In the genomic region with DNA sequence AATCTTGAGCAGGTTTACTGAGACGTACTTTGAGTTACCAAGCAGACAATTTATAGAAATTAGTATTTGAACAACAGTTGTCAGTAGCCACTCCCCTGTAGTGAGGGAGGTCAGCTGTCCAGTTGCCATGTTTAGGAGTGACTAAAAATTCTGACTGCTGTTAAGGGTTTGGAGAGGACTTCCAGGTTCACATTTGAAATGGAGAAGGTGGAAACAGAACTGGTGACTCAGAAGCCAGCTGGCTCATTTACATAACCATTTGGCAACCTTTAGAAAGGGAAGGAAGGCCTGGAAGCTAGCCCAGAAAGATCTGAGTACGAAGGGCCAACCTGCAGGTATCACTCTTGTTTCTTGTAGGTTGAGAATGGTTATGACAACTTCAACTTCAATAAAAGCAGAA, we compare ENCODE assay signal across 8 mouse cellular contexts.
DNase-seq lines count a peak whose midpoint lies in the region; ATAC-seq and TF ChIP-seq lines count a peak whose summit lies in the region.
"Had no signal": no experiment of that assay in that cellular context is flagged by ENCODE, and none has a peak within 500 bp of the region (broad histone marks: within the 10 kb centered on the region; RNA-seq: fewer than 3 reads in every experiment).

No protein-coding gene starts in this region.

- H3K36me3 ChIP-seq in liver, postnatal 0 days (replicated peaks; ENCODE audit: insufficient read depth, low read length) = peaks cover 5% of the 10 kb centered on the region
- peaks cover 9% of the 10 kb centered on the region; the same call in 1 of the 2 replicates for H3K36me3 ChIP-seq in liver, embryonic 11.5 days (ENCODE audit: control insufficient read depth, insufficient read depth, low read length)
- 0 out of 2 replicates have a peak, but pooled peaks cover 1% of the 10 kb centered on the region for H3K36me3 ChIP-seq in stomach, embryonic 15.5 days
- peaks cover 32% of the 10 kb centered on the region for H3K36me3 ChIP-seq in hindbrain, embryonic 13.5 days

- no peak overlapping the region for H3K4me2 ChIP-seq in liver, postnatal 0 days (ENCODE audit: low read depth, low read length)
- H3K4me2 ChIP-seq in liver, embryonic 11.5 days = no peak overlapping the region
- H3K4me2 ChIP-seq in stomach, embryonic 15.5 days = no peak overlapping the region
- no peak overlapping the region for H3K4me2 ChIP-seq in hindbrain, embryonic 13.5 days
- H3K4me2 ChIP-seq: liver, embryonic 13.5 days had no signal

- no peaks in the 10 kb centered on the region for H3K27me3 ChIP-seq in liver, postnatal 0 days (ENCODE audit: insufficient read depth, low read length)
- no peaks in the 10 kb centered on the region for H3K27me3 ChIP-seq in liver, embryonic 11.5 days (replicated peaks; ENCODE audit: control insufficient read depth, insufficient read depth, low read length)
- H3K27me3 ChIP-seq in stomach, embryonic 15.5 days (replicated peaks) = no peaks in the 10 kb centered on the region
- no peaks in the 10 kb centered on the region for H3K27me3 ChIP-seq in hindbrain, embryonic 13.5 days
- H3K27me3 ChIP-seq: liver, embryonic 13.5 days had no signal

- peak overlapping the region; percentile 44; the same call in 1 of the 2 replicates for H3K27ac ChIP-seq in liver, postnatal 0 days (ENCODE audit: low read depth)
- no peak overlapping the region for H3K27ac ChIP-seq in liver, embryonic 11.5 days (ENCODE audit: low read depth, low read length)
- H3K27ac ChIP-seq in brown adipose tissue, adult 24 weeks (replicated peaks; ENCODE audit: low read depth, low read length) = peak overlapping the region; percentile 36
- peak overlapping the region; percentile 84 for H3K27ac ChIP-seq in left cerebral cortex, adult 2 months
- H3K27ac ChIP-seq in stomach, embryonic 15.5 days = peak overlapping the region; percentile 26; the same call in 1 of the 2 replicates
- H3K27ac ChIP-seq in hindbrain, embryonic 13.5 days = no peak overlapping the region
- H3K27ac ChIP-seq: liver, embryonic 13.5 days had no signal

- no peak for ATAC-seq in liver, postnatal 0 days
- ATAC-seq in liver, embryonic 11.5 days (replicated peaks; ENCODE audit: low FRiP score) = no peak
- no peak for ATAC-seq in stomach, embryonic 15.5 days (ENCODE audit: insufficient read depth, low FRiP score, low read depth)
- no peak for ATAC-seq in hindbrain, embryonic 13.5 days (ENCODE audit: low FRiP score)

- TF ChIP-seq CTCF in liver, postnatal 0 days (IDR thresholded peaks at IDR 0.05; ENCODE audit: low read depth) = no peak
- no peak for TF ChIP-seq CTCF in left cerebral cortex, adult 2 months (IDR thresholded peaks at IDR 0.05)

- peaks cover 25% of the 10 kb centered on the region for H3K4me1 ChIP-seq in liver, postnatal 0 days (ENCODE audit: insufficient read depth)
- peaks cover 3% of the 10 kb centered on the region for H3K4me1 ChIP-seq in liver, embryonic 11.5 days (replicated peaks; ENCODE audit: control insufficient read depth, insufficient read depth, low read length)
- H3K4me1 ChIP-seq in brown adipose tissue, adult 24 weeks (ENCODE audit: control insufficient read depth, insufficient read depth, insufficient read length, low read length) = peaks cover 27% of the 10 kb centered on the region
- peaks cover 11% of the 10 kb centered on the region for H3K4me1 ChIP-seq in stomach, embryonic 15.5 days
- H3K4me1 ChIP-seq in hindbrain, embryonic 13.5 days (replicated peaks) = peaks cover 21% of the 10 kb centered on the region

- peak; percentile 29 for DNase-seq in liver, postnatal 0 days
- no peak for DNase-seq in liver, embryonic 11.5 days (ENCODE audit: low spot score)
- peak; percentile 75 to 93 for DNase-seq in frontal cortex, adult 2 months (ENCODE audit: extremely low spot score in 1 of 2, low spot score in 1 of 2)
- peak; percentile 53 to 69 for DNase-seq in left cerebral cortex, adult 2 months (ENCODE audit: extremely low spot score in 1 of 2, low spot score in 2 of 2)
- DNase-seq: liver, embryonic 13.5 days had no signal

- no peaks in the 10 kb centered on the region for H3K9me3 ChIP-seq in liver, postnatal 0 days (ENCODE audit: low read length)
- H3K9me3 ChIP-seq in liver, embryonic 11.5 days (ENCODE audit: control insufficient read depth, low read length) = no peaks in the 10 kb centered on the region
- no peaks in the 10 kb centered on the region for H3K9me3 ChIP-seq in stomach, embryonic 15.5 days
- no peaks in the 10 kb centered on the region for H3K9me3 ChIP-seq in hindbrain, embryonic 13.5 days
- H3K9me3 ChIP-seq: liver, embryonic 13.5 days had no signal

- intact Hi-C loops in left cerebral cortex, adult 2 months (cut with DNase I) = no loop called here

- 55% methylated on average over 2 of the region's 2 CpGs for WGBS in liver, postnatal 0 days (ENCODE audit: insufficient replicate concordance)
- WGBS in liver, embryonic 11.5 days = 82% methylated on average over 2 of the region's 2 CpGs
- WGBS in stomach, embryonic 15.5 days = 50% methylated on average over 2 of the region's 2 CpGs
- 77% methylated on average over 2 of the region's 2 CpGs for WGBS in hindbrain, embryonic 13.5 days

- H3K4me3 ChIP-seq in liver, postnatal 0 days (ENCODE audit: low read depth, low read length) = no peak overlapping the region
- H3K4me3 ChIP-seq in liver, embryonic 11.5 days (ENCODE audit: low read depth, low read length) = no peak overlapping the region
- H3K4me3 ChIP-seq in brown adipose tissue, adult 24 weeks (ENCODE audit: insufficient read depth, low read depth, low read length) = no peak overlapping the region
- no peak overlapping the region for H3K4me3 ChIP-seq in left cerebral cortex, adult 2 months
- H3K4me3 ChIP-seq in stomach, embryonic 15.5 days (replicated peaks) = no peak overlapping the region
- H3K4me3 ChIP-seq in hindbrain, embryonic 13.5 days = no peak overlapping the region
- H3K4me3 ChIP-seq: liver, embryonic 13.5 days had no signal

- H3K9ac ChIP-seq in liver, postnatal 0 days (replicated peaks) = no peak overlapping the region
- no peak overlapping the region for H3K9ac ChIP-seq in liver, embryonic 11.5 days (ENCODE audit: low read depth, low read length)
- no peak overlapping the region for H3K9ac ChIP-seq in stomach, embryonic 15.5 days
- H3K9ac ChIP-seq in hindbrain, embryonic 13.5 days = no peak overlapping the region
- H3K9ac ChIP-seq: liver, embryonic 13.5 days had no signal

- TF ChIP-seq EP300 in liver, postnatal 0 days (IDR thresholded peaks at IDR 0.05; ENCODE audit: low read depth) = no peak

Comparison
In these comparisons a context has a peak if more than half of its experiments do, and no peak if none do; other contexts are left out.
1. H3K27ac ChIP-seq: peak in liver, postnatal 0 days (single experiment), brown adipose tissue, adult 24 weeks (single experiment), left cerebral cortex, adult 2 months (single experiment) and stomach, embryonic 15.5 days (single experiment); none in liver, embryonic 11.5 days (single experiment) and hindbrain, embryonic 13.5 days (single experiment).